Mouse (Mus musculus) left cerebral cortex, adult 18-20 months (tissue): ENCODE data around the gene Ss18l2. TPM values are rescaled to one million over a fixed set of nuclear protein-coding genes. Genes with fewer than 3 reads are reported as not detected.

Experiments used
- DNase-seq, 2 experiments: peaks; one replicate each; pipeline ENCODE4 v3.0.0; 2021 to 2022; ENCODE audit warnings: low spot score in 2 of 2, mixed read lengths in 1 of 2
- total RNA-seq, 2 experiments: library from RNA; stranded (reverse); gene quantifications; 2 replicates each; pipeline ENCODE4 v1.2.3; 2021

Ss18l2 gene
- total RNA-seq, 2 experiments from 2014 or later: 73.2 to 83.3 TPM

DNA sequence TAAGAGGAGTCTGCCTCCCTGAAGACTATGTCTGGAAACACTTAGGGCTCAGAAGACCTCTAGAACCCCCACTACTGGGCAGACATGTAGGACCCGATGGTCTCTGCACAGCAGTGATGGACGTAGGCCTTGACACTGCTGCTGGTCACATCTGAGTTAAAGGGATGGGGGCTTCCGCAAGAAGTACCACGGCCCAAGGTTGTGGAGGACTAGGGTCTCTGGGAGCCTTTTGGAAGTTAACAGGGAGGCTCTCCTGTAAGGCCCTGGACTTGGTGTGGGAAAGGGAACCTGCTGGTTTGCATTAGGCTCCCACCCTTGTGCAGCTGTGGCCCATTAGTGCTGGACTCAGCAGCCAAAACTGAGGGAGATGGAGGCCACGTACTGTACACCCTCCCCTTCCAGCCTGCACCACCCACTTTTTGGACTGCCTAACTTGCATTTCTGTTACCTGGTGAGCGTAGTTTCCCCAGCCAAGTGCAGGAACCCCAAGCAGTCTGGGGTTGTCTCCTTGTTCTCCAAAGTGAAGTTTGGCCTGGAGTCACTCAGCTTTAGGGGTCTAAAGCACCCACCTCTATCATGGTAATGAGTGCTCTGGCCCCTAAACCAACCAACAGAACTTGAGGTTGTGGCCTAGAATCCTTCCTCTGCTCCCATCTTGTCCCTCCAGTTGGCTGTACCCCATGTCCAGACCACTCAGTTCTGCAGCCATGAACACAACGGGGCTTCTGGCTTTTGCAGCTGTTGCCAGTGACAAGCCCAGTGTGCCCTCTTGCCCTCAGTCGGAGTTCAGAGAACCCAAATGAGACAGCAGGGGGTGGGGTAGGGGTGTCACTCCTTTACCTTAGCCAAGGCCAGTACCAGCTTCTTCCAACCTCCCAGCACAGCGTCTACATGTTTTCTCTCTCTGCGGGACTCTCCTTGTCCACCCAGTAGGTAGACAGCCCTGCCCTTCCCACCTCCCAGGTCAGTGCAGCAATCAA lies 48.0 kb downstream of the Ss18l2 start:
- DNase-seq: no peak

DNA sequence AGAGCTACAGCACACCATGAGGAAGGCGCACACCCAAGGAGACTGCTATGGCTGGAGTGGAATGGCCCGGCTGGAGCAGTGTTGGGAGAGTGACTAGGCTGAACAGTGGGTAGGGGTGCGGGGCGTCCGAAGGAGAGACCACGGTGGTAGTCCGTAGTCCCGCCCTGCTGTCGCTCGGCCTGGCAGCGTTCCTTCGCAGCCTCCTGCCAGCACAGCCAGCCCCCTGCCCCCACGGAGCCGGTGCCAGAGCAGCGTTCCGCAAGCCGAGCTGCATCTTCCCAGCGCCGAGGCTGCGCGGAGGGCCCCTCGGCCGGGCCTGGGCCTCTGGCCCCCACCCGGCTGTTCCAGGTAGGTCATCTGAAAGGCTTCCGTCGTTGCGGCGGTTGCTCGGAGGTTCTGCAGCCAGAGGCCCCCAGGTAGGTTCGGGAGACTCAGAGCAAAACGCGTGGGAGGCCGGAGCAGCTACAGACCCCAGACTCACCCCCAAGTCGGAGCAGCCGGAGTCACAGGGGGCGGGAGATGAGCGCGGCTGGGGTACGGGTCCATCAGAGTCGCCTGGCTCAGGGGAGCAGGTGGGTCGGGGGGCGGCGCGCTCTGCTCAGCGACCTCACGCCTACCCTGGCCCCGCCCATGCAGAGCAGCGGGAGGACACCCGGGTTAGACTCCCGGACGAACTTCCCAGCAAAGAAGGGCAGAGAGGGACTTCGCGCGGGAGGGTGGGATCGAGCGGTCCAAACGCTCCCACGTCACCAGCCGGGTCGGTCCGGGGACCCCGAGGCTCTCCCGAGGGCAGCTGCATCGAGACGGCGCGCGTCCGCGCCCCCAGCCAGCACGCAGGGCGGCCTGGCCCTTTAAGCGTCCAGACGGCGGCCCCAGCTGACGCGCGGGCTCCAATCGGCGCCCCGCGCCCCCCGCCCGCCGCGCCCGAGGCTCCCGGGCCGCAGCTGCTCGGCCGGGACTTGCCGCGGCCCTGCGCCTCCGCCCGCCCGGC lies 49.3 kb downstream of the Ss18l2 start, which contains the start of gene Zfp651:
Gene Zfp651, plus strand, starts transcription at position 240 of the 991 bp plus-strand sequence.
- DNase-seq: peak; percentile 70 to 81

DNA sequence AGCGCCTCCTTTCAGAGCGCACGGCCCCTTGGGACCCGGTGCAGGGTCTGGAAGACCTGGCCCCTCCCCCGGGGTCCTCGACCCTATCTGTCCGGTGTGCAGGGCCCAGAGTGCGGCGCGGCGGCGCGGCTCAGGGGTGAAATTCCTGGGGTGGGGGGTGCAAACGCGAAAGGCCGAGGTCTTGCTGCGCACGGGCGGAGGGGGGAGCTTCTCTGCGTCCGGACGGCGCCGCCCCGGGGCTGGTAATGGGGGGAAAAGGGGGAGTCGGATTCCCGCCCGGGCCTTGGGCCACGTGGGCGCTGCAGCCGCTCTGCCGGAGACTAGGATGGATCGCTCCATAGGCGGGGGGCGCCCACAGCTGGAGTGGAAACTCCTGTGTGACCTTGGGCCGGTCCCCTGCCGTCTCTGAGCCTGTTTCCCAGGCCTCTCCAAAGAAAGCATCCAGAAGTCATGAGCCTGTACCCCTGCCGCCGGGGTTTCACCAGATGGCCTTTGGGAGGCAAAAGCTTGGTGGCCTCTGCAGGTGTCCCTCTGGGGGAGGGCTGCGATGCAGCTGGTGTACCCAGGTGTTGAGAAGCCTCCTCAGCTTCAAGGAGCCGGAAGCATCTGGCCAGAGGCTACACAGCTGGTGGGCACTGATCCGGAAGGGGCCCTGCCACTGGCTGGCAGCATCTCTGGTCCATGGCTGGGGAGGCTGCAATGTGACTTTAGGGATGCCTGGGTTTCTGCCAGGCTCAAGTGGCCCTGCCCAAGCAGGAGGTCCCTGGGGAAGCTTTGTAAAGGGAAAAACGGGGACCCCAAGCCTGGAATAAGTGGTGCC lies 50.4 kb downstream of the Ss18l2 start:
- DNase-seq: peak; percentile 49 to 62

DNA sequence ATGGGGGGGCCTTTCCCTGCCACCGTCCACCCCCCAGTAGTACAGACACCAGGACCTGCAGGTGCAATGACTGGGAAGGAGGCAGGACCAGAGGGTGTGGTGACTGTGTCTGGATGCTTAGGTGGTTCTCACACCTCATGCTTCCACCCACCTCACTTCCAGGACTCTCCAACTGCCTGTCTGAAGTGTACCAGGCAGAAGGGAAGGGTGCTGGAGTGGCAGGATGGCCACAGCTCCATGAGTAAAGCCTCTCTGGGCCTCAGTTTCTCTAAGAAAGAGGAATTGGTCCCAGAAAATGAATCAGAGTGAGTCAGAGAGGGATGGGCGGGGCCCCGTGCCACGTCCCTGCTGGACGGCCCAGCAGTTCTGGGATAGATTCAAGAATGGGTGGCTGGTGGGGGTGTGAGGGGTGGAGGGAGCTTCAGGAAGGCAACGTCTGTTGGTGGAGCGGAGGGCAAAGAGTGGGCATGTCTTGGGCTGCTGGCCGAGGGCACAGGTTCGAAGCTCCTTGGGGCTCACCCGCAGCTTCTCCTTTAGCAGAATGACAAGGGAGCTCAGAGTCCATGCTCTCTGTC lies 51.0 kb downstream of the Ss18l2 start:
- DNase-seq: peak in 1 of 2 experiments; percentile 18

DNA sequence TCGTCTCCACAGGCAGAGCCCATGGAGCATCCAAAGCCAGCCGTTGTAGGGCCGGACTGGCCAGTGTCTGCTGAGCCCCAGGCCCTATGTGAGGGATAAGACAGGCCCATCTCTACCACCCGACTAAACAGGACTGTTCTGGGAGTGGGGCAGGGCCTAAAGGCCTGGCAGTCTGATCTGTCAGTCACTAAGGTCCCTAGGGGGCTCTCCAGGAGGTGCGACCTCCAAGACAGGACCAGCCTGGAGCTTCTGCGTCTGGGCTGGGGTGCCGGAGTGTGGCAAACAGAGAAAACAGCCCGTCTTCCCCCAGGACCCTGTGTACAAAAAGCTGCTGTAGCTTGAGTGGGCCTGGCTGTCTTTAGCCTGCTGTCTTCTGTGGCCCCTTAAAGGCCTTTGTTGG lies 51.7 kb downstream of the Ss18l2 start:
- peak in 1 of 2 experiments; percentile 1 for DNase-seq

DNA sequence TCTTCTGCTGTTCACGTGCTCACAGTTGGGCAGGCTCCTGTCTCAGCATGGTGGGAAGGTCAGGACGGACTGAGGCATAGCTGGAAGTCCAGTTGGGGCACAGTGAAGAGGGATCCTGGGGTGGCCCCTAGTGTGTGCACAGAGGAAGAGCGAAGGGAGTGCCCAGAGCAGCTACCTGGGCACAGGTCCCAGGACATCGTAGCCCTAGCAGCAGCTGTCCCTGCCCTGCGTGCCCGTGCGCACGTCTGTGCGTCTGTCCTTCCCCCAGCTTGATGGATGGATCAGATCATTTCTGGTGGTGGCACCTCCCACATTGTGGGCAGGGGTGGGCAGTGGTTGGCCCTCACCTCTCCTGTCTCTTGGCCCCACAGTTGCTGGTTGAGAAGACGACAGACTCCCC lies 52.1 kb downstream of the Ss18l2 start:
- DNase-seq: no peak

DNA sequence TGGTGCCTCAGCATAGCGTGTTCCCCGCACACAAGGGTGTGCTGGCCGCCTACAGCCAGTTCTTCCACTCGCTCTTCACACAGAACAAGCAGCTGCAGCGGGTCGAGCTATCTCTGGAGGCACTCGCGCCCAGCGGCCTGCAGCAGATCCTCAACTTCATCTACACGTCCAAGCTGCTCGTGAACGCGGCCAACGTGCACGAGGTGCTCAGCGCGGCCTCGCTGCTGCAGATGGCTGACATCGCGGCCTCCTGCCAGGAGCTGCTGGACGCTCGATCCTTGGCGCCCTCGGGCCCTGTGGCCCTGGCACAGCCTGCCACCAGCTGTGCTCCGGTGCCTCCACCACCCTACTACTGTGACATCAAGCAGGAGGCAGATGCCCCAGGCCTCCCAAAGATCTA lies 52.6 kb downstream of the Ss18l2 start:
- DNase-seq: no peak

Other genes starting within 250 kb of the Ss18l2 start
- 100 to 1,000 TPM; 710 to 834 TPM for gene Cck, start 214.6 kb upstream of the Ss18l2 start, total RNA-seq
- 1 to 10 TPM; 1.4 to 1.8 TPM for gene Lyzl4, start 68.2 kb upstream of the Ss18l2 start, total RNA-seq
- gene Vipr1, start 67.6 kb upstream of the Ss18l2 start, total RNA-seq: 10 to 100 TPM; 22.1 to 35.8 TPM
- 10 to 100 TPM; 28.9 to 29.4 TPM for gene Sec22c, start 4.8 kb upstream of the Ss18l2 start, total RNA-seq
- gene Nktr, start 8.8 kb downstream of the Ss18l2 start, total RNA-seq: 100 to 1,000 TPM; 103 to 112 TPM
- gene Zfp651, start 49.0 kb downstream of the Ss18l2 start, total RNA-seq: 100 to 1,000 TPM; 104 to 106 TPM
- 1 to 10 TPM; 6.2 to 7.2 TPM for gene Klhl40, start 67.3 kb downstream of the Ss18l2 start, total RNA-seq
- gene Hhatl, start 82.2 kb downstream of the Ss18l2 start, total RNA-seq: 10 to 100 TPM; 15.4 to 25.0 TPM
- gene Ccdc13, start 129.1 kb downstream of the Ss18l2 start, total RNA-seq: 1 to 10 TPM; 5.1 to 6.1 TPM
- 100 to 1,000 TPM in 1 of 2 experiments, 10 to 100 TPM in 1; 96.5 to 107 TPM for gene Higd1a, start 148.0 kb downstream of the Ss18l2 start, total RNA-seq
- 1 to 10 TPM; 5.9 to 9.5 TPM for gene Ackr2, start 188.0 kb downstream of the Ss18l2 start, total RNA-seq
- not detected for gene Cyp8b1, start 206.0 kb downstream of the Ss18l2 start, total RNA-seq
- 1 to 10 TPM; 5.4 to 7.5 TPM for gene Fam198a, start 240.7 kb downstream of the Ss18l2 start, total RNA-seq